Mouse (Mus musculus): ENCODE measurements around the gene Hspb1.
A peak's percentile ranks its signal among the peaks of the same experiment; 100 is the strongest.

The Hspb1 gene

GRCm38 (mm10) chr5:135888405-135889215, 891 bp downstream of the Hspb1 start:
- DNase-seq, result peak in 1 of 2 experiments; percentile 25

- no peak for DNase-seq
Observed at GRCm38 (mm10) chr5:135890323-135890722, 2.6 kb downstream of the Hspb1 start.

- DNase-seq, result no peak
Observed at GRCm38 (mm10) chr5:135890920-135891319, 3.2 kb downstream of the Hspb1 start.

- no peak for DNase-seq
Observed at GRCm38 (mm10) chr5:135892589-135893351, 5.1 kb downstream of the Hspb1 start.

- DNase-seq, result no peak
Observed at GRCm38 (mm10) chr5:135894958-135895357, 7.2 kb downstream of the Hspb1 start.

- DNase-seq, result peak; percentile 51 to 75
Observed at GRCm38 (mm10) chr5:135898028-135898427, 10.3 kb downstream of the Hspb1 start.

- no peak for DNase-seq
Observed at GRCm38 (mm10) chr5:135898995-135899394, 11.3 kb downstream of the Hspb1 start.

GRCm38 (mm10) chr5:135899833-135900232, 12.1 kb downstream of the Hspb1 start:
- no peak for DNase-seq

- no peak for DNase-seq
Observed at GRCm38 (mm10) chr5:135900701-135901100, 13.0 kb downstream of the Hspb1 start.

GRCm38 (mm10) chr5:135901354-135902095, 13.8 kb downstream of the Hspb1 start:
- DNase-seq, result no peak

- no peak for DNase-seq
Observed at GRCm38 (mm10) chr5:135903058-135903457, 15.3 kb downstream of the Hspb1 start.

GRCm38 (mm10) chr5:135903551-135904151, 15.9 kb downstream of the Hspb1 start:
- peak; percentile 91 to 96 for DNase-seq

- no peak for DNase-seq
Observed at GRCm38 (mm10) chr5:135904259-135904658, 16.5 kb downstream of the Hspb1 start.

- DNase-seq, result no peak
Observed at GRCm38 (mm10) chr5:135905320-135906225, 17.9 kb downstream of the Hspb1 start.

- no peak for DNase-seq
Observed at GRCm38 (mm10) chr5:135906846-135907245, 19.1 kb downstream of the Hspb1 start.

- DNase-seq, result no peak
Observed at GRCm38 (mm10) chr5:135907256-135907655, 19.5 kb downstream of the Hspb1 start.

- DNase-seq, result no peak
Observed at GRCm38 (mm10) chr5:135908185-135908584, 20.5 kb downstream of the Hspb1 start.

- DNase-seq, result no peak
Observed at GRCm38 (mm10) chr5:135908989-135909388, 21.3 kb downstream of the Hspb1 start.

GRCm38 (mm10) chr5:135909646-135910045, 21.9 kb downstream of the Hspb1 start:
- no peak for DNase-seq

- no peak for DNase-seq
Observed at GRCm38 (mm10) chr5:135910813-135911212, 23.1 kb downstream of the Hspb1 start.

- no peak for DNase-seq
Observed at GRCm38 (mm10) chr5:135911633-135912220, 24.0 kb downstream of the Hspb1 start.

All from kidney, postnatal 36 days (tissue).